Mouse (Mus musculus) right cerebral cortex, postnatal 10 days (tissue): ENCODE data around the gene Mmp28.

Source experiments
- DNase-seq, 2 experiments: peaks; one replicate each; pipeline ENCODE4 v3.0.0; 2021; ENCODE audit warnings: low spot score in 2 of 2

Mmp28 gene

DNA sequence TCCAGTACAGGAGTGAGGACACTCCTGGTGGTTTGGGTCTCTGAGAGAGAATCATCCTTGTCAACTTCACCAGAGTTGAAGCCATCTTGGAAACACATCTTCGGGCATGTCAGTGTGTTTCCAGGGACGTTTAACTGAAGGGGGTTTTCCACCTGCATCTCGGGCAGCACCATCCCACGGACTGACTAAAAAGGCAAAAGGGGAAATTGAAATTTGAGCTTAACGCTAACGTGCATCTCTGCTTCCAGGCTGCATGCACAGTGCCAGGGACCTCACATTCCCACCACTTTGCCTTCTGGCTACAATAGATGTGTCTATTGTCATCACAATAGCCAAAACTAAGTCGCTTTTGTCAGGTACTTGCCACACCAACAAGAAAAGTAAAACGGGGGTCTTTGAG, 54.6 kb downstream of the Mmp28 start:
- no peak for DNase-seq

- no peak for DNase-seq
These were observed 56.5 kb downstream of the Mmp28 start for GRCm38 (mm10) chr11:83406391-83406790.

DNA sequence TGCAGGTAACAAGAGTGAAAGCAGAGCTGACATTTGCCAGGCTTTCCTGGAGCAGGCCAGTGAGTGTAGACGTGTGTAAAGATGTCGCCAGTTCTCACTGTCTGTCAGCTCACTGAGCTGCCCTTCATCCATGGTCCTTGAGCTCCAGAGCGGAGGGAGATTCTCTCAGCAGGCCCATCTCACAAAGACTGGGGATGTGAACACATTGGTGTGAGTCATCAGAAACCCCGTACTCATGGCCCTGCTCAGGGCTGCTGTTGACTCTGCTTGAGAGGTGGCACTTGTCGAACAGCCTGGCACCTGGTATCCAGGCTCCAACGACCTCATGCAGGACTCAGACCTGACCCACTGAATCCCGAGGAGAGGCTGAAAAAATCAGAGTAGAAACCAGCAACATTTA, 59.1 kb downstream of the Mmp28 start:
- DNase-seq, result no peak

- no peak for DNase-seq
These were observed 64.1 kb downstream of the Mmp28 start for GRCm38 (mm10) chr11:83398724-83399123.

DNA sequence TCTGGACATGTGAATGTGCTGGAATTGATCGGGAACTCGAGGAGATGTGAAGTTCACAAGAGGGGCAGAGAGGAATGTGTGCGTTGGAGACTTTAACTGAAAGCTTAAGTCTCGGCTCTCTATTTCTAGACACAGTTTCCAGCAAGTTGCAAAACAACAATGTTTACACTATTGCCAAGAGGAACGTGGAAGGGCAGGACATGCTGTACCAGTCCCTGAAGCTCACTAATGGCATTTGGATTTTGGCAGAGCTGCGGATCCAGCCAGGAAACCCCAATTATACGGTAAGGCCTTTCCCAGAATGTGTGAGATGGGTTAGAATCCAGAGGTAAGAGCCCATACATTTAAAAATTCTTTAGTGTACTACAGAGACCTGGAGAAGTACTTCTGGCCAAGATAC, 65.2 kb downstream of the Mmp28 start:
- no peak for DNase-seq

DNA sequence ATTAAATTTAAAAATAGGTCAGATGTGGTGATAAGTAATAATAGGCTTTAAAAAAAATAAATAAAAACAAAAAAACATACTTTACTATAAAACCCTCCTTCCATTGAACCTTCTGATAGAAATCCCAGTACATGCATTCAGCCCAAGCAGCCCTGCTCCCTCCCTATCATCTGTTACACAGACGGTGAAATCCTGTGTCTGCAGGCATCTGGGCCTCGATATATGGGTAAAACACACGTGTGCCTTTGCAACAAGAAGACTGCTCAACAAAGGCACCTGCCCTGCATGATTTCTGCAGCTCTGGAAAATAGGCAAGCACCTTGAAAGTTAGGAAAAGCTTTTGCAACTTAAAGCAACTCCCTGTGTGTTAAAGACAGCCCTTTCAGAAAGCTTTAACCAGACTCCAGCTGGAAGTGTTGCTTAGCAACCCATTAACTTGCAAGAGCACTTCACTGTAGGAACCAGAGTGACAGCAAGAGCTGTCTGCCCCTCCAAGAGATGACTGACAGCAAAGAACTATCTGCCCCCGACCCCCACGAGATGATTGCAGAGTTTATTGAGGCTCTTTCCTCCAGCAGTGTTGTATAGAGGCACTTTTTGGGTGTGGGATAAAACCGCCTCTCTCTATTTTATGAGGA, 68.0 kb downstream of the Mmp28 start:
- DNase-seq, result peak; percentile 46 to 62

GRCm38 (mm10) chr11:83393062-83393461, 69.8 kb downstream of the Mmp28 start:
- DNase-seq, result no peak
